Mouse (Mus musculus) cerebellum, postnatal 36 days (tissue): ENCODE measurements around the gene Polr1d.

Source experiments
- DNase-seq, 2 experiments: peaks; one replicate each; pipeline ENCODE4 v3.0.0; 2021 to 2022; ENCODE audit warnings: mixed read lengths in 2 of 2

The Polr1d gene

DNA sequence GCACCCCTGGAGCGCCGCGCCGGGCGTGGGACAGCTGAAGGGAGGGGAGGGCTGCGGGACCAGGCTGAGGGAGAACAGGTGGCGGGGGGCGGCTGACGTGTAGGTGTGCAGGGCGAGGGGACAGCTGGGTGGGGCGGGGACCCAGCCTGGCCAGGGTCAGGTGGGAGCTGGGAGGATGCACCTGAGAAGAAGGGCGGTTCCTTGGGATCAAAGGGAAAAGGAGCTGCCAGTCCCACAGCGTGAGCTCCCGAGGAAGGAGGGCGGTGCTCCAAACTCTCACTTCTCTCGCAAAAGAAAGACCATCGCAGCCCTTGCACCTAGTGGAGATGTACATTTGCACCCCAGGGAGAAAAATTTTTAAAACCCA, at the start of gene Polr1d:
Gene Polr1d, plus strand, starts transcription at position 252 of the 367 bp plus-strand sequence.
- no peak for DNase-seq

DNA sequence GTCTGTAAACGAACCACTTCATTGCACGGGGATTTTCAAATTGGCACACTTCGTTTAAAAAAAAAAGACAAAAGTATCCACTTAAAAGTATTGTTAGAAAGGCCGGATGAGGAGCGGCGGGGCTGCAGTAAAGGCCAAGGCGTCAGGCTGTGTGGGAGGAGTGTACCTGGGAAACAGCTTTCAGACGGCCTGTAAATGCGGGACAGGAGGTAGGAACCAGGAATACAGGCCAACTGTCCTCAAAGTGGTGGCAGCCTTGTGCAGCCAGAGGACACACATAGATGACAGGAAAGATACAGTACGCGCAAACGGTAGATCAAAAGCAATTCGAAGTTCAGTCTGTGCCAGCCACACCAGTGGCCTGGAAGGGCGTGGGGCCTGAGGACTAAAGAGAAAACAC, 45.6 kb upstream of the Polr1d start:
- no peak for DNase-seq

DNA sequence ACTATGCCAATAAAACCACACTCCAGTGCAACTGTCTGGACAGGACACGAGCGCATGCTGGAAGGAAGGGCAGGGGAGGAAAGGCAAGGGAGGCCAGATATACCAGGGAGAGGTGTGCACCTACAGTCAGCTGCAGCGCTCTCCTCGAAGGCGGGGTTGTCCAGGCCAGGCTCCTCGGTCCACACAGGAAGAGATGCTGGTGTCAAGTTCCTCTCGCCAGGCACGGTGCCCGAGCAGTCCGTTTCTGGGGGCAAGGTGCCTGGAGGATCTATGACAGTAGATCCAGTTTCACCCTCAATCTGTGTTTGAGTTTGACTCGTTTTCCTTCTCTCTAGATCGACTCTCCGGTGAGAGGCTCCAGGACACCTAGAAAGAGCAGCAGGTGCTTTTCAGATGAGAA, 43.7 kb upstream of the Polr1d start:
- no peak for DNase-seq

DNA sequence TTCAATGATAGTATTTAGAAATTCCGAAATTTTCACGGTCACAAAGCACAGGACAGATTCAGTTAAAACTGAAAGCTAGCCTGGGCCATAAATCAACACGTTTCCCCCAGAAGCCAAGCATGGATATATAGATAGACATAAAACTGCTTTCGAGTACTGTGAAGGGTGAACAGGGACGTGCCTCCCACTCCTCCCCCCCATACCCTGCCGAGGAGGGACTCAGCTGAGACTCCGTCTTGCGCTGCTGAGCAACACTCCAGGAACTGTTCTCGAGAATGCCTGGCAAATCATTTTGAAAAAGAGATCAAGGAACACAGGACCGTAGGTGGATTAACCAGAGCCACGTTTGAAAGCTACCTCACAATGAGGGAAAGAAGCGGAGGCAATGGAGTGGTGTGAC, 42.6 kb upstream of the Polr1d start:
- no peak for DNase-seq

GRCm38 (mm10) chr5:147035301-147035700, 41.5 kb upstream of the Polr1d start:
- DNase-seq: no peak

DNA sequence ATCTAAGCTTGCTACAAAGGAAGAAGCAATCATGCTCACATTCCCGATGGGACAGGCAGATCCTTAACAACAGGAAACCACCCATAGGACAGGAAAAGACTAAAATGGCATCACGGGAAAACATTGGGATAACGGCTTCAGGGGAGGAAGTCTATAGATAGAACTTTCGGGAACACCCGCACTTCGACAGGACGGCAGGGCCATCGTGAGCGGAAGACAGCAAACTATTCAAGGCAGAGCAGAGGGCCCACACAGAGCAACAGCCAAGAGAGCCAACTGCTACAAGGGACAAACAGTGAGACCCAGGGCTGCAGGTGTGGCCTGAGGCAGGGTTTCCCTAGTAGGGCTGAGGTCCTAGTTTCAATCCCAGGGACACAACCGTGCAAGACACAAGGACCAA, 40.8 kb upstream of the Polr1d start:
- DNase-seq: no peak

GRCm38 (mm10) chr5:147036661-147037060, 40.2 kb upstream of the Polr1d start:
- no peak for DNase-seq

GRCm38 (mm10) chr5:147037601-147038000, 39.2 kb upstream of the Polr1d start:
- DNase-seq: no peak

DNA sequence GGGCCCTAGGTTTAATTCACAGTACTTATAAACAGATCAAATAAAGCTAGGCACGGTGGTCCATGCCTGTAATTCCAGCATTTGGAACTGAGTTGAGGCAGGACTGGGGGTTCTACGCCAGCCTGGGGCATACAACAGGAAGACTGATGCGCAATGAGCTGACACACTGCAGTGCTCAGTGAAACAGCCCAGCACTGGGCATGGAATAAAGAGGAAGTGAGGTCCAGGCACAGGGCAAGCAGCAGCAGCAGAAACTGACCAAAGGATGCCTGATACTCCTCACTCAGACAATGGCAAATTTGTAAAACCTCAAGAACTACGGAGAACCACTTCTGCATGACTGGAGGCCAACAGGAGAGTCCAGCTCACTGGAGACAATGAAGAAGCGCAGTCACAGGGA, 37.5 kb upstream of the Polr1d start:
- no peak for DNase-seq

GRCm38 (mm10) chr5:147041965-147042937, 34.6 kb upstream of the Polr1d start:
- DNase-seq: no peak

DNA sequence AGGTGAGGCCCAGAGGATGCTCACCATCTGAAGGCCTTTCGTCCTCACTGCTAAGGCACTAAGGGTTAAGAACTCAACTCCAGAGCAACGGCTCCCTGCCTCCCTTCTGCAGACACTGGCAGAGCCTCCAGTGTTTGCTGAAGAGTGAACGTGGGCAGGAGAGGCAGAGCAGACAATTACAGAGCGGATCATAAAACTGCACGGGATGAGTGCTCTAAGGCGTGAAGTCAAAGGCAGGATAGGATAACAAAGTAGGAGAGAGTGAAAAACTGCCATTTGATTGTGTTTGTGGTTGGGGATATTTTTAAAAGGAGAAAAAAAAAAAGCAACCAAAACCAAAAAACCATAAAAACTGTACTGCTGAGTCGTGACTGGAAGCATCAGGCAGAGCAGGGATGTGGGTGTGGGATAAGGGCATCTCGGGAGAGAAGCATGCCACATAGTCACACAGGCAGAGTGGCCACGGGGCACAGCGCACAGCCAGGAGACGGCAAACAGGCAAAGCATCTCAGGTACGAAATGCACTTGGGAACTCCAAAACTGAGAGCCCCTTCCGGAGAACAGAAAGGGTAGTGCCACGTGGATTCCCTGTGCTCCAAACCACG, 33.5 kb upstream of the Polr1d start:
- DNase-seq: no peak

DNA sequence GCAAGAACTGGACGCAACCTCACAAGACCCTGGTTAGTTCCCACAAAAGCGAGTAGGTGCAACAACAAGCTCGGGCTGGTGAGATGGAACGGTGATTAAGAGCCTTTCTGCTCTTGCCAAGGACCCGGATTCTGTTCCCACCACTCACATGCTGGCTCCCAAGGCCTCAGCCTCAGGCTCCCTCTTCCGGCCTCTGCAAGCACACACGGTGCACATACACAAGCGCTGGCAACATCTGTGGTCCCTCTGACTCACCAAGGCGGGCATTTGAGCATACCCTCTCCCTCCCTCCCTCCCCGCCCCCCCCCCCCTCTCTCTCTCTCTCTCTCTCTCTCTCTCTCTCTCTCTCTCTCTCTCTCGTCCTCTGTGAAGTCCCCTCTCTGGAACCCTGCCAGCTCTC, 31.5 kb upstream of the Polr1d start:
- no peak for DNase-seq

DNA sequence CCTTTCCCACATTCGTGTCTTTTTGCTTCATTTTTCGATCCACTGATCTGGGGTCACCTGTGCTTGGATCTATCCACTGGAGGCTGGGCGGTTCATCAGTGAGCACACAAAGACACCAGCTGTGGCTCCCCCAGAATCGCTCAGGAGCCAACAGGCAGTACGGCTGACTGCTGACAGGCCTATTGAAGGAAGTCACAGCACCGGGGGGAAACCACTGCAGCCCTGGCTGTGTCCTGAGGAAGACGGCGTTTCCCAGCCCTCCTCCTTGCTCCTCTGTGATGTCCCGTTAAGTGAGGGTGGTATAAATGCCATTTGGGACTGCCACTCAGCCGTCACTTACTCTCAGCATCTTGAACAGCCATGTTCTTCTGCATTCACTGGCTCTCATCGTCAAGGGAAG, 30.9 kb upstream of the Polr1d start:
- DNase-seq: no peak

- DNase-seq: no peak
These were observed 27.2 kb upstream of the Polr1d start for GRCm38 (mm10) chr5:147049544-147050209.

DNA sequence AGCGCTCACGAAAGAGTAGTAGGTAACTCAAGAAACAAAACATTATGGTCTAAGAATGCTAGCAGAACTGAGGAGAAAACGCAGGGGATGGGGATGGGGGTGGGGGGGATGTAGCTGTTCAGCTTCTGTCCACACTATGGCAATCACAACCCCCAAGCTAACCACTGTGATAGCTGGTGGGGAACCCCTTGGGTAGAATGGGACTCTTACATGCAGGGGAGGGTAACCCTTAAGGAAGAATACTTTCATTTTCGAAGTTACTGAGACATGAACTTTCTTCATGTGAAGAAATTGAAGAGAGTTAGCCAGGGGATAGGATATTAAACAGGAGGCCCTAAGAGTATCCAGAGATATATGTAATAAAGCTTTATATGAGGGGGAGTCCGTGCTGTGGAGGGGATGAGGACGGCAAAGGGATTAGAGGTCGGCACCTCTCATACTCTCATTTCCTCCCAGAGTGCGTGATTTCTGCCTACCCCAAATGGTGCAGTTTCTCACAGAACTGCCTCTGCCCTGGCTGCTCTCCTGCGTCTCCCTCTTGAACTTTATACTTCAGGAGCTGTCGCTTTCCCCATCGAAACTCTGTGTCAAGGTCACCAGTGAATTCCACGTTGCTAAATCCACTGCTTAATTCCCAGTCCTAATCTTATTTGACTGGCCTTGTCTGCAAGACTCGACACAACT, 25.9 kb upstream of the Polr1d start:
- DNase-seq: no peak

GRCm38 (mm10) chr5:147051500-147052308, 25.1 kb upstream of the Polr1d start:
- DNase-seq: no peak

GRCm38 (mm10) chr5:147052309-147052558, 24.6 kb upstream of the Polr1d start:
- DNase-seq: no peak

DNA sequence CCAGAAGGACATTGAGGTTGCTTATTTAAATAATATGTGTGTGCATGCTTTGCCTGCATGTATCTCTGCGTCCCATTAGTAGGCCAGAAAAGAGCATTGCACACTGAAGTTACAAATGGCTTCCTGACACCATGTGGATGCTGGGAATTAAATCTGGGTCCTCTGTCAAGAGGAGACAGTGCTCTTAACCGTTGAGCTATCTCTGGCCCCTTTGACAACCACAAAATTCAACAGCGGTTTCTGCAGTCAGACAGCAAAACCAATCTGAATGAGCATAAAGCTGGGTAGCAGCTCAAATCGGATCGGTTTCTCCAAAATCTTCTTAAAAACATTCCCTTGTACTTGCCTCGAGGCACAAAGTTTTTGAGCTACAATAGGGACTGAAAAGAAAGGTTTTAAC, 23.8 kb upstream of the Polr1d start:
- DNase-seq: no peak

DNA sequence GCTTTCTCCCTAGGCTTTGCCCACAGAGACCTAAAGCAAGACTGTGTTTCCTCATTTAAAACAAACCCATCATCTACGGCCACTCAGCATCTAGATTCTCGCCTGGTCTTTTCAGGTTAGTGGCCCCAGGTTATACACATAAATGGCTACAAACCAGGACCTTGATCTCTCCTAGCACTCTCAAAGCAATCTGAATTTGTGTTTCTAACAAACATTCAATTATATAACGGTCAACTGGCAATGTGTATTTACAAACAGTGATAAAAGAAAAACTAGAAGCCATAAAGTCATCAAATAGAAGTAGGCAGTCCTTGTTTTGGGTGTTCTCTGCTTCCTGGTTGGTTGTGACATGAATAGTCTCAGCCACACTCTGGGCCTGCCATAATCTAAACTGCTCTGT, 23.4 kb upstream of the Polr1d start:
- DNase-seq: no peak

- no peak for DNase-seq
These were observed 22.5 kb upstream of the Polr1d start for GRCm38 (mm10) chr5:147054328-147054727.

DNA sequence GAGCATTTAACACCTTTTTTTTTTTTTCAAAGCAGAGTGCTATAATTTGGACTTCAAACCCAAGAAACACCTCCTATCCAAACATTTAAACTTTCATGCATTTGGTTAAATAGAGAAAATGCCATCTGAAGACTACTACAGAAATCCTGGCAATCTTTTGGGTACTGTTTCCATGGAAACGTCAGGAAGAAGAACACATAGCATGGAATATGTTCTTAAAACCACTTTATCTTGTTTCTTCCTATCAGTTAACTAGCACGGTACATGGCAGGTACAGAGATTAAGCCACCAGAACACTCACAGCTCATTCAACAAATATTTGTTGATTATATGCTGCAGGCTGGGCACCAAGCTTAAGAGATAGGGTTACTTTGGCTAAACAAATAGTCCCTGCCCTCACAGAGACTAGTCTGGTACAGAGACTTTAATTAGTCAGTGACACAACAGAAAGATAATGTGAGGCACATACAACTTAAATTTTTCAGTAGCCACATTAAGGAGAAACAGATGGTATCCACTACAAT, 22.0 kb upstream of the Polr1d start:
- no peak for DNase-seq

GRCm38 (mm10) chr5:147055572-147056245, 21.1 kb upstream of the Polr1d start:
- DNase-seq: no peak
